Mouse (Mus musculus) ES-E14 (cell line): ENCODE measurements around the gene Stx7.

Experiments used
- CHD2 ChIP-seq: IDR thresholded peaks from 2 replicates; pipeline ENCODE4 v1.6.1; 2014; ENCODE audit warnings: mild to moderate bottlenecking, low read depth, low read length, inconsistent platforms
- HCFC1 ChIP-seq: IDR thresholded peaks from 2 replicates; pipeline ENCODE4 v1.6.1; 2012; ENCODE audit warnings: low read length, inconsistent platforms, borderline replicate concordance; ENCODE audit not compliant: insufficient read depth
- MAFK ChIP-seq: IDR thresholded peaks from 2 replicates; pipeline ENCODE4 v1.6.1; 2014; ENCODE audit warnings: mild to moderate bottlenecking, low read depth, low read length, inconsistent platforms; ENCODE audit not compliant: insufficient read depth
- ZC3H11A ChIP-seq: IDR thresholded peaks from 2 replicates; pipeline ENCODE4 v1.6.1; 2012; ENCODE audit warnings: low read depth, mild to moderate bottlenecking, inconsistent platforms, low read length, borderline replicate concordance

- TF ChIP-seq CHD2 = no peak
- TF ChIP-seq HCFC1 = no peak
- TF ChIP-seq MAFK = no peak
- TF ChIP-seq ZC3H11A = no peak
Observed at GRCm38 (mm10) chr10:24232281-24232680, 83.2 kb downstream of the Stx7 start.
